Mouse (Mus musculus) ovary, postnatal 36 days (tissue): ENCODE results near the gene Cd300ld4.
"Not testable (repeated sequence)": the region's sequence is repeated elsewhere in the genome, so short reads cannot be mapped to it uniquely, and the experiment has no call there.

ENCODE experiments used
- DNase-seq: peaks from one replicate; pipeline ENCODE4 v3.0.0; 2022; ENCODE audit warnings: low spot score, mixed read lengths

Cd300ld4 gene

GRCm38 (mm10) chr11:115026912-115027311 lies at the start of gene Cd300ld4:
TSS of gene Cd300ld4 (minus strand) at chr11:115027012.
- DNase-seq, result not testable (repeated sequence)

GRCm38 (mm10) chr11:115075859-115076258 lies 49.0 kb upstream of the Cd300ld4 start:
- no peak for DNase-seq

- DNase-seq, result no peak
These were observed 48.6 kb upstream of the Cd300ld4 start for GRCm38 (mm10) chr11:115075407-115075806.

GRCm38 (mm10) chr11:115073002-115073401 lies 46.2 kb upstream of the Cd300ld4 start:
- DNase-seq, result no peak

- peak; percentile 29 for DNase-seq
These were observed 45.0 kb upstream of the Cd300ld4 start for GRCm38 (mm10) chr11:115071631-115072294.

- no peak for DNase-seq
These were observed 44.3 kb upstream of the Cd300ld4 start for GRCm38 (mm10) chr11:115071015-115071551.

- DNase-seq, result no peak
These were observed 40.0 kb upstream of the Cd300ld4 start for GRCm38 (mm10) chr11:115066768-115067167.

GRCm38 (mm10) chr11:115062077-115062476 lies 35.3 kb upstream of the Cd300ld4 start, which contains the start of gene Cd300e:
TSS of gene Cd300e (minus strand) at chr11:115062177.
- DNase-seq, result no peak

- DNase-seq, result no peak
These were observed 33.0 kb upstream of the Cd300ld4 start for GRCm38 (mm10) chr11:115059797-115060196.

- no peak for DNase-seq
These were observed 31.9 kb upstream of the Cd300ld4 start for GRCm38 (mm10) chr11:115058701-115059100.

GRCm38 (mm10) chr11:115054537-115054936 lies 27.7 kb upstream of the Cd300ld4 start:
- DNase-seq, result no peak

GRCm38 (mm10) chr11:115052991-115053390 lies 26.2 kb upstream of the Cd300ld4 start:
- no peak for DNase-seq

- peak; percentile 34 for DNase-seq
These were observed 25.4 kb upstream of the Cd300ld4 start for GRCm38 (mm10) chr11:115052206-115052605.

- DNase-seq, result no peak
These were observed 22.6 kb upstream of the Cd300ld4 start for GRCm38 (mm10) chr11:115049282-115049895.

GRCm38 (mm10) chr11:115048259-115048658 lies 21.4 kb upstream of the Cd300ld4 start, which contains the start of gene Cd300ld3:
TSS of gene Cd300ld3 (minus strand) at chr11:115048409.
- DNase-seq, result no peak

GRCm38 (mm10) chr11:115037669-115038068 lies 10.9 kb upstream of the Cd300ld4 start, which contains the start of gene Cd300ld5:
TSS of gene Cd300ld5 (minus strand) at chr11:115037769.
- not testable (repeated sequence) for DNase-seq

GRCm38 (mm10) chr11:115016093-115016492 lies 10.7 kb downstream of the Cd300ld4 start, which contains the start of gene Cd300ld2:
TSS of gene Cd300ld2 (minus strand) at chr11:115016193.
- DNase-seq, result not testable (repeated sequence)

- no peak for DNase-seq
These were observed 22.7 kb downstream of the Cd300ld4 start for GRCm38 (mm10) chr11:115004070-115004469.

GRCm38 (mm10) chr11:115001474-115002040 lies 25.3 kb downstream of the Cd300ld4 start, which contains the start of gene Cd300c2:
TSS of gene Cd300c2 (minus strand) at chr11:115001880.
- DNase-seq, result no peak

GRCm38 (mm10) chr11:114989793-114990192 lies 37.0 kb downstream of the Cd300ld4 start, which contains the start of gene Cd300ld:
TSS of gene Cd300ld (minus strand) at chr11:114989922.
- no peak for DNase-seq

GRCm38 (mm10) chr11:114981866-114982265 lies 44.9 kb downstream of the Cd300ld4 start:
- DNase-seq, result no peak

- no peak for DNase-seq
These were observed 54.1 kb downstream of the Cd300ld4 start for GRCm38 (mm10) chr11:114972726-114973125.
